Mouse (Mus musculus): ENCODE measurements around the gene Msantd3. TPM values are rescaled to one million over a fixed set of nuclear protein-coding genes. Genes with fewer than 3 reads are reported as not detected.

The Msantd3 gene
- total RNA-seq, 1 experiment, result 41.7 TPM

- no peak for DNase-seq (ENCODE audit: low read depth, low spot score)
- in situ Hi-C loops (cut with MboI; ENCODE audit: low sequenced_read_pairs in 2 of 2, unreplicated experiment in 2 of 2), result no loop called here
- Histone ChIP-seq H3K9ac (ENCODE audit: insufficient read depth, low read depth, low read length, poor library complexity, severe bottlenecking) (no peak overlapping the region), H3K4me3 (ENCODE audit: insufficient read depth in 1 of 2, low read depth in 1 of 2, low read length in 2 of 2, poor library complexity in 1 of 2, severe bottlenecking in 1 of 2) (no peak overlapping the region), H3K9me3 (ENCODE audit: control insufficient read depth, insufficient read depth, low read depth, low read length) (no peaks in the 10 kb centered on the region), H3K27ac (ENCODE audit: insufficient read depth, low read depth, low read length, poor library complexity, severe bottlenecking) (no peak overlapping the region), H3K36me3 (ENCODE audit: control insufficient read depth, insufficient read depth, low read length, poor library complexity, severe bottlenecking) (no peaks in the 10 kb centered on the region), H3K4me1 (ENCODE audit: control insufficient read depth in 2 of 2, insufficient read depth in 2 of 2, low read length in 2 of 2, poor library complexity in 1 of 2) (peaks cover 22 to 28% of the 10 kb centered on the region in 2 experiments)
- TF ChIP-seq CHD2 (IDR thresholded peaks at IDR 0.05; ENCODE audit: low read depth, low read length) (no peak), HCFC1 (IDR thresholded peaks at IDR 0.05; ENCODE audit: borderline replicate concordance, insufficient read depth, low read length) (no peak), MAFK (IDR thresholded peaks at IDR 0.05; ENCODE audit: insufficient read depth, low read depth, low read length) (no peak), ZC3H11A (IDR thresholded peaks at IDR 0.05; ENCODE audit: borderline replicate concordance, low read depth, low read length) (no peak), ZNF384 (IDR thresholded peaks at IDR 0.05; ENCODE audit: low read depth, low read length) (no peak)
Measured at GRCm38 (mm10) chr4:48581201-48581600, 41.5 kb downstream of the Msantd3 start.

- Histone ChIP-seq H3K27ac (ENCODE audit: insufficient read depth, low read depth, low read length, poor library complexity, severe bottlenecking) (no peak overlapping the region), H3K9ac (ENCODE audit: insufficient read depth, low read depth, low read length, poor library complexity, severe bottlenecking) (no peak overlapping the region), H3K4me1 (ENCODE audit: control insufficient read depth in 2 of 2, insufficient read depth in 2 of 2, low read length in 2 of 2, poor library complexity in 1 of 2) (peaks cover 22 to 25% of the 10 kb centered on the region in 2 experiments), H3K36me3 (ENCODE audit: control insufficient read depth, insufficient read depth, low read length, poor library complexity, severe bottlenecking) (no peaks in the 10 kb centered on the region), H3K4me3 (ENCODE audit: insufficient read depth in 1 of 2, low read depth in 1 of 2, low read length in 2 of 2, poor library complexity in 1 of 2, severe bottlenecking in 1 of 2) (no peak overlapping the region), H3K9me3 (ENCODE audit: control insufficient read depth, insufficient read depth, low read depth, low read length) (no peaks in the 10 kb centered on the region)
- no peak for DNase-seq (ENCODE audit: low read depth, low spot score)
- TF ChIP-seq ZC3H11A (IDR thresholded peaks at IDR 0.05; ENCODE audit: borderline replicate concordance, low read depth, low read length), result no peak
- TF ChIP-seq ZNF384 (IDR thresholded peaks at IDR 0.05; ENCODE audit: low read depth, low read length), result no peak
- in situ Hi-C loops (cut with MboI; ENCODE audit: low sequenced_read_pairs in 2 of 2, unreplicated experiment in 2 of 2), result no loop called here
Measured at GRCm38 (mm10) chr4:48581993-48582392, 42.3 kb downstream of the Msantd3 start.

GRCm38 (mm10) chr4:48582941-48583340, 43.2 kb downstream of the Msantd3 start:
- H3K4me3 ChIP-seq (ENCODE audit: insufficient read depth in 1 of 2, low read depth in 1 of 2, low read length in 2 of 2, poor library complexity in 1 of 2, severe bottlenecking in 1 of 2), result no peak overlapping the region
- H3K9me3 ChIP-seq (ENCODE audit: control insufficient read depth, insufficient read depth, low read depth, low read length), result no peaks in the 10 kb centered on the region
- TF ChIP-seq HCFC1 (IDR thresholded peaks at IDR 0.05; ENCODE audit: borderline replicate concordance, insufficient read depth, low read length), result no peak
- in situ Hi-C loops (cut with MboI; ENCODE audit: low sequenced_read_pairs in 2 of 2, unreplicated experiment in 2 of 2), result no loop called here
- H3K36me3 ChIP-seq (ENCODE audit: control insufficient read depth, insufficient read depth, low read length, poor library complexity, severe bottlenecking), result peaks cover 1% of the 10 kb centered on the region; the same call in 1 of the 2 replicates
- peaks cover 19 to 22% of the 10 kb centered on the region in 2 experiments for H3K4me1 ChIP-seq (ENCODE audit: control insufficient read depth in 2 of 2, insufficient read depth in 2 of 2, low read length in 2 of 2, poor library complexity in 1 of 2)
- no peak for DNase-seq (ENCODE audit: low read depth, low spot score)
- no peak overlapping the region for H3K27ac ChIP-seq (ENCODE audit: insufficient read depth, low read depth, low read length, poor library complexity, severe bottlenecking)
- no peak overlapping the region for H3K9ac ChIP-seq (ENCODE audit: insufficient read depth, low read depth, low read length, poor library complexity, severe bottlenecking)

GRCm38 (mm10) chr4:48584421-48585240, 44.9 kb downstream of the Msantd3 start, which contains the start of gene Tmeff1:
TSS of gene Tmeff1 (plus strand) at chr4:48585174.
- TF ChIP-seq ZC3H11A (IDR thresholded peaks at IDR 0.05; ENCODE audit: borderline replicate concordance, low read depth, low read length) (no peak), HCFC1 (IDR thresholded peaks at IDR 0.05; ENCODE audit: borderline replicate concordance, insufficient read depth, low read length) (peak; percentile 69; the same call in 1 of the 2 replicates)
- DNase-seq (ENCODE audit: low read depth, low spot score), result peak; percentile 54
- in situ Hi-C loops (cut with MboI; ENCODE audit: low sequenced_read_pairs in 2 of 2, unreplicated experiment in 2 of 2), result no loop called here
- H3K4me3 ChIP-seq (ENCODE audit: insufficient read depth in 1 of 2, low read depth in 1 of 2, low read length in 2 of 2, poor library complexity in 1 of 2, severe bottlenecking in 1 of 2), result peak within 1 kb of the TSS; percentile 80 to 81
- peak within 1 kb of the TSS; percentile 88 for H3K27ac ChIP-seq (ENCODE audit: insufficient read depth, low read depth, low read length, poor library complexity, severe bottlenecking)
- H3K9me3 ChIP-seq (ENCODE audit: control insufficient read depth, insufficient read depth, low read depth, low read length), result no peaks in the 10 kb centered on the region
- peaks cover 14 to 17% of the 10 kb centered on the region in 2 experiments for H3K4me1 ChIP-seq (ENCODE audit: control insufficient read depth in 2 of 2, insufficient read depth in 2 of 2, low read length in 2 of 2, poor library complexity in 1 of 2)
- peaks cover 2% of the 10 kb centered on the region for H3K36me3 ChIP-seq (ENCODE audit: control insufficient read depth, insufficient read depth, low read length, poor library complexity, severe bottlenecking)
- H3K9ac ChIP-seq (ENCODE audit: insufficient read depth, low read depth, low read length, poor library complexity, severe bottlenecking), result peak within 1 kb of the TSS; percentile 78
